Mouse (Mus musculus) right cerebral cortex, adult 18-20 months (tissue): ENCODE data around the gene Habp2.
"Not testable (repeated sequence)": the region's sequence is repeated elsewhere in the genome, so short reads cannot be mapped to it uniquely, and the experiment has no call there.

Source experiments
- DNase-seq: peaks from one replicate; pipeline ENCODE4 v3.0.0; 2022; ENCODE audit warnings: mixed read lengths

Habp2 gene

GRCm38 (mm10) chr19:56297264-56297663 is 10.3 kb downstream of the Habp2 start:
- DNase-seq = no peak

GRCm38 (mm10) chr19:56300835-56301234 is 13.9 kb downstream of the Habp2 start:
- peak; percentile 12 for DNase-seq

- DNase-seq = no peak
These were observed 29.6 kb downstream of the Habp2 start for GRCm38 (mm10) chr19:56316531-56316930.

- DNase-seq = no peak
These were observed 32.3 kb downstream of the Habp2 start for GRCm38 (mm10) chr19:56319219-56319618.

GRCm38 (mm10) chr19:56319629-56320028 is 32.7 kb downstream of the Habp2 start:
- DNase-seq = no peak

GRCm38 (mm10) chr19:56320186-56320860 is 33.4 kb downstream of the Habp2 start:
- DNase-seq = no peak

GRCm38 (mm10) chr19:56321303-56321920 is 34.5 kb downstream of the Habp2 start:
- no peak for DNase-seq

- no peak for DNase-seq
These were observed 38.7 kb downstream of the Habp2 start for GRCm38 (mm10) chr19:56325676-56326075.

GRCm38 (mm10) chr19:56326243-56326855 is 39.4 kb downstream of the Habp2 start:
- no peak for DNase-seq

- no peak for DNase-seq
These were observed 49.4 kb downstream of the Habp2 start for GRCm38 (mm10) chr19:56336321-56336720.

GRCm38 (mm10) chr19:56336826-56337225 is 49.9 kb downstream of the Habp2 start:
- DNase-seq = no peak

GRCm38 (mm10) chr19:56342006-56342405 is 55.1 kb downstream of the Habp2 start:
- no peak for DNase-seq

- DNase-seq = no peak
These were observed 57.1 kb downstream of the Habp2 start for GRCm38 (mm10) chr19:56343869-56344563.

- DNase-seq = no peak
These were observed 59.1 kb downstream of the Habp2 start for GRCm38 (mm10) chr19:56346016-56346415.

- no peak for DNase-seq
These were observed 59.8 kb downstream of the Habp2 start for GRCm38 (mm10) chr19:56346750-56347149.

GRCm38 (mm10) chr19:56349295-56349694 is 62.4 kb downstream of the Habp2 start:
- DNase-seq = no peak

GRCm38 (mm10) chr19:56353689-56354088 is 66.8 kb downstream of the Habp2 start:
- DNase-seq = no peak

- DNase-seq = no peak
These were observed 68.3 kb downstream of the Habp2 start for GRCm38 (mm10) chr19:56355201-56355600.

GRCm38 (mm10) chr19:56356480-56357373 is 69.8 kb downstream of the Habp2 start:
- DNase-seq = peak; percentile 67

- DNase-seq = not testable (repeated sequence)
These were observed 70.4 kb downstream of the Habp2 start for GRCm38 (mm10) chr19:56357374-56357708.

- DNase-seq = no peak
These were observed 72.0 kb downstream of the Habp2 start for GRCm38 (mm10) chr19:56358890-56359289.

- DNase-seq = no peak
These were observed 77.0 kb downstream of the Habp2 start for GRCm38 (mm10) chr19:56363721-56364460.
